Mouse (Mus musculus) small intestine, adult 2 months (tissue): ENCODE measurements at regions not wholly inside any gene's neighbourhood (a gene's known extent, or its start where the extent isn't known, plus 50 kb on each side); places are given as distances from the start of the nearest gene placed in this dataset.

Experiments used
- CTCF ChIP-seq: fragments of 200-500 bp; IDR thresholded peaks from 2 replicates; pipeline ENCODE4 v1.5.1; 2012; ENCODE audit warnings: low read depth, mild to moderate bottlenecking, control low read depth, inconsistent platforms, low read length, moderate library complexity, mixed read lengths; ENCODE audit not compliant: insufficient replicate concordance, insufficient read length; ENCODE audit errors: extremely low read depth
- POLR2A ChIP-seq: fragments of 200-500 bp; IDR thresholded peaks from 2 replicates; pipeline ENCODE4 v1.6.1; 2012; ENCODE audit warnings: low read depth, mild to moderate bottlenecking, control low read depth, inconsistent platforms, low read length, moderate library complexity

DNA sequence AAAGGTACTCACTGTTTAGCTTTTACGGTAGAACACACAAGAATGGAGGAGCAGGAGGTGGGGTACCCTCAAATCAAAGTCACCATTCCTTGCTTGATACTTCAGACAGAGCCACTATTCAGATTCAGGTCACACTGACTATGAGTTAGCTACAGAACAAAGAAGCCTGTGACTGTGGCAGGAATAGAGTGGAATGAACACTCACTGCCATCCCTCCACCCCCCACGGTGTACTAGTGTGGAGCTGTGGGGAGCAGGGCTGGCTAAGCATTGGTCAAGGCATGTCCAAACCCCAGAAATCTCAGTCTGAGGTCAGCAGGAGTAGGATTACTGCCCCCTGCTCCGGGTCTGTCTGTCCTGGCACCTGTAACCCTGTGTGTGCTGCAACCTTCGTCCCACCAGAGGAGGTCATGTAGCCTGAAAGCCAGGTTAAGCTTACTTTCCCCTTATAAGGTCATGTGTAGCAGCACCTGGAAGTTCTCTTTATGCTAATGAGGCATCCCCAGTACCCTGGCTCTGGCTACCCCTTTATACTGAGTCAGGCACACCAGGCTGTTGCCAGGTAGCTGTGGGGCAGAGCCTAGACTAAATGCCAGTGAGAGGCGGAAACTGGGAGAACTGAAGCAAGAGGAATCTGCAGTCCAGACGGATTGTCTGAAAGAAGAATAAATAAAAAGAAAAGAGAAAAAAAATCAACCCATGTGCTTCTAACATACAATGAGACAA lies 53.1 kb upstream of the Apod start:
- no peak for TF ChIP-seq CTCF
- TF ChIP-seq POLR2A, result no peak
